Mouse (Mus musculus): ENCODE data around the gene Pin1rt1.

GRCm38 (mm10) chr2:104677326-104677725 lies 38.9 kb downstream of the Pin1rt1 start:
- no peak for TF ChIP-seq CTCF (IDR thresholded peaks at IDR 0.05; ENCODE audit: low read depth)
- no peak for TF ChIP-seq EP300 (IDR thresholded peaks at IDR 0.05; ENCODE audit: low read depth)

All from heart, postnatal 0 days (tissue).